Mouse (Mus musculus): ENCODE measurements at regions not wholly inside any gene's neighbourhood (a gene's known extent, or its start where the extent isn't known, plus 50 kb on each side); places are given as distances from the start of the nearest gene placed in this dataset.

DNA sequence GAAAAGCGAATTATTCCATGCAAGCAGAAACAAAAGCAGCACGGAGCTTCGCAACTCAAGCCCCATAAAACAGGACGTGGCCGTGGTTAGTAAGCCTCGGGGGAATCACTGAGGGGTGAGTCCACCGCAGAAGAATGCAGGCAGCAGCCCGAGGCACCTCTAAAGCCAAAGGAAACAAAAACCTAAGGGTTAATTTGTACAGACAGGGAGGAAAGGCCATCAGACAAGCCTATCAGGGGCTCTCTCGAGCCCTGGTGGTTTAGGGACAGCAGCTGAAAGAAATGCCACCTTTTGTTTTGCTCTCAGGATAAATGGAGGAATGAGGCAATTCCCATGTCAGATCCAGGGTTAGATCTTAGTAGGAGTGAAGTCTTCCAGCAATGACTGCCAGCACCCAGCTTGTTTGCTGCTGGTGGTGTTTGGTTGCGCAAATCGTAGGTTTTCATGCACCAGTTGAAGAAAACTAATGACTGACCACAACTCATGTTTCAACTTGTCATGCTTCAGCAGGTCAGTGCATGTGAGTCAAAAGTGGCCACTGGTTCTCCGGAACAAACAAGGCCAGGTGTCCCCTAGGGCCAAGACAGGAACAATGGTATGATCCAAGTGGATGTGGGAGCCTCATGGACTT, 173.9 kb upstream of the Dapk1 start:
- no peak for DNase-seq (ENCODE audit: low spot score in 2 of 2)

DNA sequence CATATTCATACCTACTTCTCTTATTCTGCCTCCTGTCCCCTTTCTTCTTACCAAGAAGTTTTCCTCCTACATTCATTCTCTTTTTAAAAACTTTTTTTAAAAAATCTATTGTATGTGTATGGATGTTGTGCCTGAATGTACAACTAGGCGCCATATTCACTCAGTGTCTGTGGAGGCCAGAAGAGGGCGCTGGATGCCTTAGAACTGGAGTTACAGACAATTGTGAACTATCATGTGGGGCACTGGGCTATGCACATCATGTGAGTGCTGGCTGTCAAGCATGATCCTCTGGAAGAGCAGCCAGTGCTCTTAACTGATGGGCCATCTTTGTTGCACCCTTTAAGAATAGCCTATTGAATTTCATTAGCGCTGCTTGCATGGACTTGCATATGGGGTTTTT, 172.6 kb upstream of the Dapk1 start:
- no peak for DNase-seq (ENCODE audit: low spot score in 2 of 2)

GRCm38 (mm10) chr13:60431412-60431811, 170.3 kb upstream of the Dapk1 start:
- DNase-seq (ENCODE audit: low spot score in 2 of 2) = no peak

DNA sequence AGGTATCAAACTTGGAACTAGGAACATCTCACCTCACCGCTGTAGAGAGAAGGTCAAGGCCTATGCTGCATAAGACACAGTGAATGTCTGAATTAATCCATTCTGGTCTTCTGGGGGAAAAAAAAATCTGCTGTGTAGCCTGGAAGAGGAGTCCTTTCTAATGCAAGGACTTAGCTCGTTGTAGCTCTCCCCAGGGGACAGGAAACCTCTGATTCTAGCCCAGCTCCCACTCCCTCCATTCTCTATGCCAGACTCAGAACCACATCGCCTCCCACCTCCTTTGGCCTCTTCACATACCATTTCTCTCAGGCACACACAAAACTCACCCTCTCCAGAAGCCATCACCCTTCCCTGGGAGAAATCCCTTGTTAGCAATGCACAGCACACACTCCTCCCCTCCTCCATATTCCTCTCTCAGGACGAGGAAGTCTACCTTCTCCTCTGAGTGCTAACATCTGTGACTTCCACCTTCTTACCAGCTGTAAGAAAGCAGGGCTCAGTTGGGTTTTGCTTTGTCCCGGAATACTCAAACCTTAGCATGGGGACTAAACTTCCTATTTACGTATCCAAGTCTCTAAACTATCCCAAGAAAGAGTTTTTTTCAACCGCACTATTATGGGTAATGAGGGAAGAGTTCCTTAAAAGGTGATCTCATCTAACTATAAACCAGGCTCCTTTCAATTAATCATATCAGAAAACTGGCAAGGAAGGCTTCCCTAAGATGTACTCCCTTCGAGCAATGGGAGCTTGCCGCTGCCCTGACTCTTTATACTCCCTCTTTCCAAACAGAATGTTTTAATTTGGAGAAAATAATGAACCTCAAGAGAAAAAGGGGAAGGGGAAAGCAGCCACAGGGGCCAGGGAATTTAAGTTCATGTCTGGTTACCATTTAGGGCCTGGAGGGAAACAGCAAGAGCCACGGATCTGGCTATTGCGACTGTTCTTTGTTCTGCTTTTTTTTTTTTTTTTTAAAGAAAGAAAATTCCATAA, 167.2 kb upstream of the Dapk1 start:
- DNase-seq (ENCODE audit: low spot score in 2 of 2) = no peak

DNA sequence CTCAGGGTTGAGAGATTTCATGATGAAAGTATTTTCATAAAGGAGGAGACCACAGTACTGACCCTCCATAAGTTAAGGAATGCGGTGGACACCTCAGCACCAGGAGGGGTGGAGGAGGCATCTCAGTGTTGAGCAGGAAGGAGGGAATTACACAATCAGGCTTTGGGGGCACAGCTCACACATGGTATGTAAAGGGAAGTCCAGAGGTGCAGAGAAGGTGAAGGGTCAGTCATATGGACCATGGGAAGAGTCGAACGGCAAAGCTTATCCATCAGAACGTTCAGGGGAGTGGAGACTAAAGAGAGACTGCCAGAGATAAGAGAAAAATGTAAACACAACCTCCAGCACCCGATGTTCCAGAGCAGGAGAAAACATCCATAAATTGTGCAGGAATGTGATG, 166.4 kb upstream of the Dapk1 start:
- no peak for DNase-seq (ENCODE audit: low spot score in 2 of 2)

DNA sequence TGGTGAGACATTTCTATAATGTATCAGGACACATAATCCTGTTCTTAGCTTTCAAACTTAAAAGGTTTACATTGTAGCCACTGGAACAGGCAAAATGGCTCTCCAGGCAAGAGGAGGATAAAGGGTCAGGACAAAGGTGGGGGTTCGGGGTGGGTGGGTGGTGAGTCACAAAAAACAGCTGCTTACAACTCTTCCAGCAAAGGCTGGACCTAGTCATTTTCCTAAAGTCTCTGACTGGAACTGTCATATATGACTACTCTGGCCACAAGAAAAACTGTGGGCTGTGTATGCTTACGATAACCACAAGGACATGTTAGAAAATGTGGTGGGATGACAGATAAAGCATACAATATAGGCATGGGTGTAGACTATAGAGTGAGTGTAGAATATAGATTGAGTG, 163.6 kb upstream of the Dapk1 start:
- no peak for DNase-seq (ENCODE audit: low spot score in 2 of 2)

GRCm38 (mm10) chr13:60440586-60440985, 161.2 kb upstream of the Dapk1 start:
- no peak for DNase-seq (ENCODE audit: low spot score in 2 of 2)

GRCm38 (mm10) chr13:60445164-60445563, 156.6 kb upstream of the Dapk1 start:
- DNase-seq (ENCODE audit: low spot score in 2 of 2) = no peak

GRCm38 (mm10) chr13:60446926-60447325, 154.8 kb upstream of the Dapk1 start:
- peak in 1 of 2 experiments; percentile 25 for DNase-seq (ENCODE audit: low spot score in 2 of 2)

GRCm38 (mm10) chr13:60450721-60451506, 150.8 kb upstream of the Dapk1 start:
- no peak for DNase-seq (ENCODE audit: low spot score in 2 of 2)

DNA sequence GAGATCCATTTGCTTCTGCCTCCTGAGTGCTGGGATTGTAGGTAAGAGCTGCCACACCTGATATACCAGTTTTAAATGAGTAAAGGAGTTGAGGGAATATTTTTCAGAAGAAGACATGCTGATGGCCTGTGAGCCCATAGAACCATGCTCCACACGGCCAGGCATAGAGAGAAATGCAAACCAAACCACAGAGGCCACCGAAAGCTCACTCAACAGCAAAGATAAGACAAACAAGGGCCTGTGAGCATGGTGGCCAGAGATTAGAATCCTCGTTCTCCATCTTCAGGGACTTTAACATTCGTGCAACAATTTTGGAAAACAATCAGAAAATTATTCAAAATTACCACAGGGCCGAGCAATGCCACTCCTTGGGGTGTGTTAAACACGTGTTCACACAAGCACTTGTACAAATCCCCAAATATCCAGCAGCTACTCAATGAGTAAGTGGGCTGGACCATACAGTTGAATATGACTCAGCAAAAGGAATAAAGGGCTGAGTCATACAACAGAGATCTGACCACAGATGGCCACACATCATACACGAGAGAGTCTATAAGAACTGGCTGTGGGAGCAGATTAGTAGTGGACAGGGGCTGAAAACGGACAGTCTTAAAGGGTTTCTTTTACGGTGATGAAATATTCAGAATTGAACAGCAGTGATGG, 147.8 kb upstream of the Dapk1 start:
- no peak for DNase-seq (ENCODE audit: low spot score in 2 of 2)

DNA sequence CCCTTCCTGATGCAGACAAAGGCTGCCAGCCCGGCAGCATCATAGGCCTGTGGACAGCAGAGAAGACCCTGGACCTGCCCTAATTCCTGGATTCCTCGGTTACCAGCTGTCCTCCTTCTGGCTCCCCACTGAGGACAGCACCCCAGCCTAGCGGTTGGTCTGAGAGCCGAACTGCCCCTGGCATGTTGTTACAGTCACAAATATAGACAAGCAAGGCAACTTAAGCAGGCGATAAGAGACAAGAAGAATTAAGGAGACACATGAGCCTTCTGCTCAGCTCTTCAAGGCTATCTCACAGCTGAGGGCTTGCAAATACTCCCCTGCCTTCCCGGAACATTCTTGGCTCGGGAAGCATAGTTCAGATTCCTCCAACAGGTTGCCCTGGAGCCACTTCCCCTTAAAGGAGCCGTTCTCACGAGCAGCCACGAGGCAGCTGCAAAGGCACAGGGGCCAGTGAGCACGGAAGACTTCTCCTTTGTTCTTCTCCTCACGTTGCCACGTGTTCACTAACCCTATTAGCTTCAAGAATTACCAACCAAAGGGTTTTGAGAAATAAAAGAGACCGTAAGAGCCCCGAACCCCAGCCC, 146.6 kb upstream of the Dapk1 start:
- DNase-seq (ENCODE audit: low spot score in 2 of 2) = no peak

- DNase-seq (ENCODE audit: low spot score in 2 of 2) = no peak
Observed at GRCm38 (mm10) chr13:60455863-60456551, 145.7 kb upstream of the Dapk1 start.

GRCm38 (mm10) chr13:60457277-60457676, 144.5 kb upstream of the Dapk1 start:
- no peak for DNase-seq (ENCODE audit: low spot score in 2 of 2)

DNA sequence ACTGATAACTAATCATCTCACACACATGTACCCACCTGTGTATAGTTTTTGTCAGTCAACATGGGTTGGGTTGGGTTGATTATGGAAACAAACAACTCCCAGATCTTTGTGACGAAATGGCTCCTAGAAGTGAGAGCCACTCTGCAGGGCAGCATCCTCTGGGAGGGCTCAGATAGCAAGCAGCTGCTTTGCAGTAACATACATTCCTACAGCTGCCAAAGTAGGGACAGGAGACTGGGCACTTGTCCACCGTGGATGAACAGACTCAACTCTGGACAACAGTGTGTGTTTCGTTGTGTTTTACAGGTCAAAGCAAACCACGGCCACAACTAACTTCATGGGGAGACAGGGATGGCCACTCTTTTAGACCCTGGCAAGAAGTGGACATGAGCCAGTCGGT, 142.7 kb upstream of the Dapk1 start:
- no peak for DNase-seq (ENCODE audit: low spot score in 2 of 2)

GRCm38 (mm10) chr13:60466553-60467313, 135.0 kb upstream of the Dapk1 start:
- no peak for DNase-seq (ENCODE audit: low spot score in 2 of 2)

GRCm38 (mm10) chr13:60467821-60468579, 133.7 kb upstream of the Dapk1 start:
- DNase-seq (ENCODE audit: low spot score in 2 of 2) = peak; percentile 65 to 81

DNA sequence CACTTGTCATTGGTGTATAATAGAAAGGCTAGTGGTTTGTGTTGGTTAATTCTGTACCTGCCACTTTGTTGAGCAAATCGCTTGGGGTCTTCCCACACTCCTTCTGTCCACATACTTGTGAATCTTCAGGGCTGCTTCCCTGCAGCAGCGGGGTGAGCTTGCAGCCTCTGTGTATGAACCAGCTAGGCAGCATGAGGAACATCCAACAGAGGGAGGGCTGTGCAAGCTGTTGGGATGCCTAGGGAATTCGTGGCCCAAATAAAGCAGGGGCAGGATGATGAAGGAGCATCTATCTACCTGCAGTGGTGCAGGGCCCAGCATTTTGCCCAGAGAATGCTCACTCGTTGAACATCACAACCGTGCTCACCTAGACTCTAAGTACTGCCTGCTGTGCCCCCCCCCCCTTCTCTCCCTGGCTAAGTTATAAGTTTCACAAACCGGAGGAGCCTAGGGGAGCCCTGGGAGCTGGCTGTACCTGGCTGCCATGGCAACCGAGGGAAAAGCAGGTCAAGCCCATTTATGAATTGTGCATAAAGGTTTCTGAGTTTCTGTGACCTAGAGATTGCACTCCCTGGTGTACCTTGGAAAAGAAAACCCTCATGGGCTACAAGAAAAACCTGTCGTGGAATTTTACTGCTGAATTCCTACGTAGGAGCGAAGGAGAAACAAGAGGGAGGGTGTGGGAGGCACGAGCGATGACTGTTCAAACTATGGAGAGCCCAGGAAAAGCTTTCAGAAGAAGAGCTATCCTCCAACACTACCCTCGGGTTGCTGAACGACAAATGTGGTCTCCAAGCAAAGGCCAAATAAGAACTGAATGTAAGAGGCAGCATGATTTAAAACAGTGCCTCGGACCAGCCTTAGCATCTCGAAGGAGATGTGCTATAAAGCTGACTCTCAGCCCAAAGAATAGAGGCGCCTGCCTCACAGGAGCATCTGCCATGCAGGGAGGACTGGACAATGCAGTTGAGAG, 131.0 kb upstream of the Dapk1 start:
- peak; percentile 49 to 50 for DNase-seq (ENCODE audit: low spot score in 2 of 2)
